Mouse (Mus musculus): ENCODE measurements around the gene Otud7b. TPM values are rescaled to one million over a fixed set of nuclear protein-coding genes. Genes with fewer than 3 reads are reported as not detected.

Otud7b gene
- polyA plus RNA-seq, 1 experiment from 2014 or later = 9.7 TPM

DNA sequence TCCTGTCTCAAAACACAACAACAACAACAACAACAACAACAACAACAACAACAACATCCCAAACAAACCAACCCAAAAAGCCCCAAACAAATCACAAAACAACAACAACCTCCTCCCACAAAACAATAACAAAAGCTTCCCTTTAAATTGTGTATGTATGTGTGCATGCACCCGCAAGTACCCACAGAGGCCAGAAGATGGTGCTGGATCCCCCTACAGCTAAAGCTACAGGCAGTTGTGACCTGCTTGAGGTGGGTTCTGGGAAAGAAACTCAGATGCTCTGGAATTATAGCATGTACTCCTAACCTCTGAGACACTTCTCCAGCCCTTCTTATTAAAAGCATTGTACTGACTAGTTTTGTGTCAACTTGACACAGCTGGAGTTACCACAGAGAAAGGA, 23.3 kb upstream of the Otud7b start:
- Histone ChIP-seq H3K4me3 (ENCODE audit: low read depth, low read length) (no peak overlapping the region), H3K27me3 (ENCODE audit: control insufficient read depth, insufficient read depth, low read length) (no peaks in the 10 kb centered on the region), H3K27ac (replicated peaks; ENCODE audit: low read depth, low read length) (no peak overlapping the region), H3K4me2 (ENCODE audit: low read depth, severe bottlenecking) (no peak overlapping the region), H3K36me3 (ENCODE audit: control insufficient read depth, insufficient read depth, low read length) (no peaks in the 10 kb centered on the region), H3K4me1 (ENCODE audit: control insufficient read depth, insufficient read depth, low read length) (no peaks in the 10 kb centered on the region), H3K9me3 (ENCODE audit: control insufficient read depth, low read length) (no peaks in the 10 kb centered on the region), H3K9ac (ENCODE audit: low read length) (no peak overlapping the region)
- ATAC-seq (ENCODE audit: insufficient number of reproducible peaks, low FRiP score, low TSS enrichment, low read depth) = no peak
- peak; percentile 52 for DNase-seq (ENCODE audit: low spot score)
- WGBS = 40% methylated on average over 1 of the region's 1 CpGs

DNA sequence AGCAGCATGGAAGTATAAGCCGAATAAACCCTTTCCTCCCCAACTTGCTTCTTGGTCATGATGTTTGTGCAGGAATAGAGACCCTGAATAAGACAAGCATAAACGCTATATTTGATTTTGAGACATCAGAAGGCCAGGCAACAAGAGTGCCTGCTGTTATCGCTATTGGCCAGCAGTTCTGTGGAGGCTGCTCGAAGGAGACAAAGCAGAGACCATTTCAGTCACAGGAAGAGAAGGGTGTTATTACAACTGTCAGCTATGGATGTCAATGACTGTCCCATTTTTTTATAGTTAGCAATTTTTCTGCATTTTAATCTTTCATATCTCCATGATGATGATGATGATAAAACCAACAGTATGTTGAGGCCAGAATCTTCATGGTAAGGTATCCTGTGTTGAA, 22.7 kb upstream of the Otud7b start:
- DNase-seq (ENCODE audit: low spot score) = no peak
- H3K9ac ChIP-seq (ENCODE audit: low read length) = no peak overlapping the region
- 92% methylated on average over 4 of the region's 4 CpGs for WGBS

DNA sequence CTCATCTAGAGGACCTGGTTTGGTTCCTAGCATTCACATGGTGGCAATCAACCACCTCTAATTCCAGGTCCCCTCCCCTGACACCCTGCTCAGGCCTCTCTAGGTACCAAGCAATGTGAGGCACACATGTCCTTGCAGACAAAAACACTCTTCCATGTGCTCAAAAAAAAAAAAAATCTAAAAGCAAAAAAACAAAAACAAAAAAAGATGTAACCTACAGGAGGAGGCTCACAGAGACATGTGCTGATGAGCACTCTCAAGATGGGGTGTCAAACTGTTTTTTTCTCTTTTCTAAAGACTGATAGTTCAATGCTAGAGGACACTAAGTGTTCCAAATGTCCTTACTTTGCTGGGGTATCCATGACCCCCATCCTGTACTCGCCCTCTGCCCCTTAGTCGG, 22.2 kb upstream of the Otud7b start:
- H3K9me3 ChIP-seq (ENCODE audit: control insufficient read depth, low read length) = no peaks in the 10 kb centered on the region
- H3K27me3 ChIP-seq (ENCODE audit: control insufficient read depth, insufficient read depth, low read length) = no peaks in the 10 kb centered on the region
- no peak overlapping the region for H3K27ac ChIP-seq (replicated peaks; ENCODE audit: low read depth, low read length)
- WGBS = 80% methylated on average over 2 of the region's 2 CpGs
- no peaks in the 10 kb centered on the region for H3K36me3 ChIP-seq (ENCODE audit: control insufficient read depth, insufficient read depth, low read length)
- no peak overlapping the region for H3K4me3 ChIP-seq (ENCODE audit: low read depth, low read length)
- ATAC-seq (ENCODE audit: insufficient number of reproducible peaks, low FRiP score, low TSS enrichment, low read depth) = no peak
- no peaks in the 10 kb centered on the region for H3K4me1 ChIP-seq (ENCODE audit: control insufficient read depth, insufficient read depth, low read length)
- H3K9ac ChIP-seq (ENCODE audit: low read length) = no peak overlapping the region
- DNase-seq (ENCODE audit: low spot score) = no peak
- H3K4me2 ChIP-seq (ENCODE audit: low read depth, severe bottlenecking) = no peak overlapping the region

More for the DNA sequence above, 22.7 kb upstream of the Otud7b start:
- no peak overlapping the region for H3K4me2 ChIP-seq (ENCODE audit: low read depth, severe bottlenecking)
- no peaks in the 10 kb centered on the region for H3K4me1 ChIP-seq (ENCODE audit: control insufficient read depth, insufficient read depth, low read length)
- H3K36me3 ChIP-seq (ENCODE audit: control insufficient read depth, insufficient read depth, low read length) = no peaks in the 10 kb centered on the region
- no peak overlapping the region for H3K4me3 ChIP-seq (ENCODE audit: low read depth, low read length)
- H3K27me3 ChIP-seq (ENCODE audit: control insufficient read depth, insufficient read depth, low read length) = no peaks in the 10 kb centered on the region
- no peak for ATAC-seq (ENCODE audit: insufficient number of reproducible peaks, low FRiP score, low TSS enrichment, low read depth)
- H3K27ac ChIP-seq (replicated peaks; ENCODE audit: low read depth, low read length) = no peak overlapping the region
- H3K9me3 ChIP-seq (ENCODE audit: control insufficient read depth, low read length) = no peaks in the 10 kb centered on the region

DNA sequence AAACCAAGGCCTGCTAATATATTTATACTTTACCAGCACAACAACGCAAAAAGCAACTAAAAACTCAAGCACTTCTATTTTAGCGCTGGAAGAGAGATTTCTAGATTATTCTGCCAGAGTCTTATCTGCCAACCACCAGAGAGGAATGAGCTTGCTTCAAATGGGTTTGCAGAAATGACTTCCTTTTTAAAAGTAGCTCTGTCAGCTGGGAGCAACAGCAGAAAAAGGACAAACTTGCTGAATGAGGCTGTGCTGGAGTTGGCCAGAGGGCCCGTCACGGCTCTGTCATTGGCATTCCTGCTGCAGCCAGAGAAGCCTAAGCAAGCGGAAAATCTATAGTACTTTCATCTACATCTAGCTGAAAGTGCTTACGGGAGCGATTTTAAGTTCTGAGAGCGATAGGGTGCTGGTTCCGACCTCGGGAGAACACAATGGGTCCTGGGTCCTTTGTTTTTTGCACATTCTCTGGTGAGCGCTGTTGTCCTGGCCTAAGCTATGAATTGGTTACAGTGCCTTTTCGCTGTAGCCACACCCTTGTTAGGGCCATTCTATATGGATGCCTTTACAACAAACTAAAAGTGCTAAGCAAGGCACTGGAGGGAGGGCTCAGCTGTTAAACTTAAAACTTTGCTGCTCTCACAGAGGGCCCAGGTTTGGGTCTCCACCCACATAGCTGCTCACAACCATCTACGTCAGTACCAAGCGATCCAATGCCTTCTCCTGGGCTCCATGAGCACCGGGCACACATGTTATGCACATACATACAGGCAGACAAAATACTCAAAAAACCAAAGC, 21.4 kb upstream of the Otud7b start:
- H3K9ac ChIP-seq (ENCODE audit: low read length) = no peak overlapping the region
- H3K27ac ChIP-seq (replicated peaks; ENCODE audit: low read depth, low read length) = no peak overlapping the region
- no peak for DNase-seq (ENCODE audit: low spot score)
- no peaks in the 10 kb centered on the region for H3K36me3 ChIP-seq (ENCODE audit: control insufficient read depth, insufficient read depth, low read length)
- H3K27me3 ChIP-seq (ENCODE audit: control insufficient read depth, insufficient read depth, low read length) = no peaks in the 10 kb centered on the region
- WGBS = 82% methylated on average over 15 of the region's 15 CpGs
- H3K9me3 ChIP-seq (ENCODE audit: control insufficient read depth, low read length) = no peaks in the 10 kb centered on the region
- H3K4me3 ChIP-seq (ENCODE audit: low read depth, low read length) = no peak overlapping the region
- H3K4me2 ChIP-seq (ENCODE audit: low read depth, severe bottlenecking) = no peak overlapping the region
- H3K4me1 ChIP-seq (ENCODE audit: control insufficient read depth, insufficient read depth, low read length) = no peaks in the 10 kb centered on the region
- ATAC-seq (ENCODE audit: insufficient number of reproducible peaks, low FRiP score, low TSS enrichment, low read depth) = no peak

DNA sequence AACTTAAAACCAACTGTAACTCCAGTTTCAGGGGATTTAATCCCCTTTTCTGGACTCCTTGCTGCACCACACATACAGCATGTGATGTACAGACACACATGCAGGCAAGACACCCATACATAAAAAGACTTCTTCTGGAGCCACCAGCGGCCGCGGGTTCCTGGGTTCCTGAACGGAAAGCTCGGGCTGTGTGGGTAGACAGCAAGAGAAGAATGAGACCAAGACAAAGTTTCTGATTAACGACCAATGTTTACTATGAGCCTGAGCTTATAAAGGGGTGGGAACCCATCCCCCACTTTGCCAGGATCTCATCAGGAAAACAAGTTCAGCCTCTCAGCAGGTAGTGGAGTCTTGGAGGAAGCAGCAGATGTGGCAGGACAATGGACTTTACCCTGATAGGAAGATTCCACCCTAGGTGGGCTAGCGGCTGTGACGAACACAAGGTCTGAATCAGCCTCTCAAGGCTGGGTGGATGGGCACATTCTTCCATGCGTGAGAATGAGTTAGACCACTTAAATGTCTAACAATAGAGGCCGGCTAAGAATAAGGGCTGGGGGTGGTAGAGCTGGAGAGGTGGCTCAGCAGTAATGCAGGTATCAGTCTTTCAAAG, 20.1 kb upstream of the Otud7b start:
- ATAC-seq (ENCODE audit: insufficient number of reproducible peaks, low FRiP score, low TSS enrichment, low read depth) = no peak
- Histone ChIP-seq H3K9me3 (ENCODE audit: control insufficient read depth, low read length) (no peaks in the 10 kb centered on the region), H3K27ac (replicated peaks; ENCODE audit: low read depth, low read length) (no peak overlapping the region), H3K4me2 (ENCODE audit: low read depth, severe bottlenecking) (no peak overlapping the region), H3K27me3 (ENCODE audit: control insufficient read depth, insufficient read depth, low read length) (no peaks in the 10 kb centered on the region), H3K36me3 (ENCODE audit: control insufficient read depth, insufficient read depth, low read length) (no peaks in the 10 kb centered on the region), H3K4me3 (ENCODE audit: low read depth, low read length) (no peak overlapping the region), H3K4me1 (ENCODE audit: control insufficient read depth, insufficient read depth, low read length) (no peaks in the 10 kb centered on the region), H3K9ac (ENCODE audit: low read length) (no peak overlapping the region)
- 83% methylated on average over 10 of the region's 10 CpGs for WGBS
- no peak for DNase-seq (ENCODE audit: low spot score)

DNA sequence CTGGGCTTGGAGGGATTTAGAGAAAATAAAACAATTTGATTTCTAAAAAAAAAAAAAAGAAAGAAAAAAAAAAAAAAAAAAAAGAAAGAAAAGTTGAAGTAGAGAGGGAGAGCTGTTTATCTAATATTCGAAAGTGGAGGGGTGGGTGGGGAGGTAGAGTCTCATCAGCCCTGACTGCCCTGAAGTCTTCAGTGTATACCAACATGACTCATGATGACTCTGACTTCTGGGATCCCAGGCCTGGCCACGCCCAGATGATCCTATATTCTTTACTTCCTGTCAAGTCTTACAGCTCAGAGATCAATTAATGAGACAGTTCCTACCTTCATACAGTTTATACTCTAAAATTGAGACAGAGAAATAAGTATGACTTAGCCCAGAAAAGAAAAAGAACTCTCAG, 17.1 kb upstream of the Otud7b start:
- WGBS = 74% methylated on average over 2 of the region's 2 CpGs

DNA sequence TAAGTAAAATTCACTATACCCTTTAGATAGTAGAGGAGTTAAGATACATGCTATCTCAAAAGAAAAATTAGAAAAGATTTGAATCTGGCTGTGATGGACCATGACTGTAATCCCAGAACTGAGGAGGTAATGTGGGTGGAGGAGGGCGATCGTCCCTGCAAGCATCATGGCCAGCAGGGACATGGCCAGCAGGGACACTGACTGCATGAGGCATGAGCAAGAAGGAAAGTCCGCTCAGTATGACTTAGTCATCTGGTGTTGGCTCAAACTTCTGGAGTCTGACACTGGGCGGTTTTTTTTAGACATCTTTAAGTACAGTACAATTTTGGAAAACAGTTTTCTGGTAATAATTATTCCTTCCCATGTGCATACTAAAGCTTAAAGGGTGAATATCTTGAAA, 16.5 kb upstream of the Otud7b start:
- Histone ChIP-seq H3K4me2 (ENCODE audit: low read depth, severe bottlenecking) (no peak overlapping the region), H3K4me1 (ENCODE audit: control insufficient read depth, insufficient read depth, low read length) (no peaks in the 10 kb centered on the region), H3K4me3 (ENCODE audit: low read depth, low read length) (no peak overlapping the region), H3K27ac (replicated peaks; ENCODE audit: low read depth, low read length) (no peak overlapping the region), H3K36me3 (ENCODE audit: control insufficient read depth, insufficient read depth, low read length) (no peaks in the 10 kb centered on the region), H3K9ac (ENCODE audit: low read length) (no peak overlapping the region), H3K9me3 (ENCODE audit: control insufficient read depth, low read length) (no peaks in the 10 kb centered on the region), H3K27me3 (ENCODE audit: control insufficient read depth, insufficient read depth, low read length) (no peaks in the 10 kb centered on the region)
- ATAC-seq (ENCODE audit: insufficient number of reproducible peaks, low FRiP score, low TSS enrichment, low read depth) (no peak), DNase-seq (ENCODE audit: low spot score) (no peak)
- 83% methylated on average over 4 of the region's 4 CpGs for WGBS

More for the DNA sequence above, 17.1 kb upstream of the Otud7b start:
- Histone ChIP-seq H3K9me3 (ENCODE audit: control insufficient read depth, low read length) (no peaks in the 10 kb centered on the region), H3K36me3 (ENCODE audit: control insufficient read depth, insufficient read depth, low read length) (no peaks in the 10 kb centered on the region), H3K9ac (ENCODE audit: low read length) (no peak overlapping the region), H3K4me2 (ENCODE audit: low read depth, severe bottlenecking) (no peak overlapping the region), H3K27me3 (ENCODE audit: control insufficient read depth, insufficient read depth, low read length) (no peaks in the 10 kb centered on the region), H3K27ac (replicated peaks; ENCODE audit: low read depth, low read length) (no peak overlapping the region), H3K4me1 (ENCODE audit: control insufficient read depth, insufficient read depth, low read length) (no peaks in the 10 kb centered on the region), H3K4me3 (ENCODE audit: low read depth, low read length) (no peak overlapping the region)
- ATAC-seq (ENCODE audit: insufficient number of reproducible peaks, low FRiP score, low TSS enrichment, low read depth) (no peak), DNase-seq (ENCODE audit: low spot score) (no peak)

DNA sequence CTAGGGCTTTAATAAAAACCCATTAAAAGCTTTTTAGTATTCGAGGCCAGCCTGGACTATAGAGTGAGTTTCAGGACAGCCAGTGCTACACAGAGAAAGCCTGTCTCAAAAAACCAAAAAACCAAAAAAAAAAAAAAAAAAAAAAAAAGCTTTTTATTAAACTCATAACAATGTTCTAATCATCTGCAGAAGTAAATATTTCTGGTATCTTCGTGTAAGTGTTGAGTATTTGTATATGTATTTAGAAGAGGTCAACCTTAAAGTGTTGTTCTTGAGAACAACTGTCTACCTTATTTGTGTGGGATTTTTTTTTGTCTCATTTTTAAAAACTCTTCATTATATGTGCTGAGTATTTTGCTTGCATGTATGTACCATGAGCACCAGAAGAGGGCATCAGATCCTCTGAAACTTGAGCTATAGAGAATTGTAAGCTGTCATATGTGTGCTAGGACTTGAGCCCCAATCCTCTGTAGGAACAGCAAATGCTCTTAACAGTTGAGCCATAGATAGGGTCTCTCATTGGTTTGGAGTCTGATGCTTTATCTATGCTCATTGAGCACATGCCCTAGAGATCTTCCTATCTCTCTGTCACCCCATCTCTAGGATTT, 14.3 kb upstream of the Otud7b start:
- no peak overlapping the region for H3K4me3 ChIP-seq (ENCODE audit: low read depth, low read length)
- WGBS = 67% methylated on average over 2 of the region's 2 CpGs
- ATAC-seq (ENCODE audit: insufficient number of reproducible peaks, low FRiP score, low TSS enrichment, low read depth) (no peak), DNase-seq (ENCODE audit: low spot score) (no peak)
- no peaks in the 10 kb centered on the region for H3K36me3 ChIP-seq (ENCODE audit: control insufficient read depth, insufficient read depth, low read length)
- H3K9ac ChIP-seq (ENCODE audit: low read length) = no peak overlapping the region
- no peaks in the 10 kb centered on the region for H3K4me1 ChIP-seq (ENCODE audit: control insufficient read depth, insufficient read depth, low read length)
- no peaks in the 10 kb centered on the region for H3K27me3 ChIP-seq (ENCODE audit: control insufficient read depth, insufficient read depth, low read length)
- H3K27ac ChIP-seq (replicated peaks; ENCODE audit: low read depth, low read length) = no peak overlapping the region
- no peak overlapping the region for H3K4me2 ChIP-seq (ENCODE audit: low read depth, severe bottlenecking)
- no peaks in the 10 kb centered on the region for H3K9me3 ChIP-seq (ENCODE audit: control insufficient read depth, low read length)
